Mouse (Mus musculus): ENCODE results near the gene Washc3. TPM values are rescaled to one million over a fixed set of nuclear protein-coding genes. Genes with fewer than 3 reads are reported as not detected.

Gene Washc3
- 3.1 and 3.4 TPM in 2 replicates for polyA plus RNA-seq (2012; rRNA removed; ENCODE audit: low replicate concordance)

GRCm38 (mm10) chr10:88200951-88201638 lies at the start of gene Washc3:
Washc3 (plus strand) TSS chr10:88201093.

Other genes with a start within 250 kb of the Washc3 start
- gene Pmch, start 110.0 kb upstream of the Washc3 start, polyA plus RNA-seq (2012; rRNA removed; ENCODE audit: low replicate concordance): not detected in 2 replicates
- 0.14 and 0.84 TPM in 2 replicates for gene Parpbp, start 54.2 kb upstream of the Washc3 start, polyA plus RNA-seq (2012; rRNA removed; ENCODE audit: low replicate concordance)
- 0.82 and 1.7 TPM in 2 replicates for gene Nup37, start 54.1 kb upstream of the Washc3 start, polyA plus RNA-seq (2012; rRNA removed; ENCODE audit: low replicate concordance)
- 3.2 and 4.3 TPM in 2 replicates for gene Dram1, start 178.0 kb downstream of the Washc3 start, polyA plus RNA-seq (2012; rRNA removed; ENCODE audit: low replicate concordance)
- gene Gnptab, start 178.0 kb downstream of the Washc3 start, polyA plus RNA-seq (2012; rRNA removed; ENCODE audit: low replicate concordance): 2.1 and 2.8 TPM in 2 replicates

All from duodenum, adult 2 months (tissue).